Mouse (Mus musculus) cerebellum, adult 11-12 months (tissue): ENCODE results near the gene Hist1h2ah.

Experiments
- DNase-seq: peaks from one replicate; pipeline ENCODE4 v3.0.0; 2022

The Hist1h2ah gene

GRCm38 (mm10) chr13:22039364-22039763, 4.0 kb upstream of the Hist1h2ah start:
- no peak for DNase-seq

GRCm38 (mm10) chr13:22037415-22037814, 2.0 kb upstream of the Hist1h2ah start:
- DNase-seq = no peak

- DNase-seq = no peak
These were observed 1.6 kb upstream of the Hist1h2ah start for GRCm38 (mm10) chr13:22036986-22037385.

- DNase-seq = peak; percentile 17
These were observed 985 bp upstream of the Hist1h2ah start for GRCm38 (mm10) chr13:22036149-22036956.

- DNase-seq = no peak
These were observed 713 bp downstream of the Hist1h2ah start for GRCm38 (mm10) chr13:22034443-22035266.

- DNase-seq = no peak
These were observed 1.5 kb downstream of the Hist1h2ah start for GRCm38 (mm10) chr13:22033741-22034442.

GRCm38 (mm10) chr13:22030493-22030892, 4.9 kb downstream of the Hist1h2ah start:
- DNase-seq = no peak

GRCm38 (mm10) chr13:22029928-22030327, 5.4 kb downstream of the Hist1h2ah start:
- peak; percentile 14 for DNase-seq

GRCm38 (mm10) chr13:22028673-22029460, 6.5 kb downstream of the Hist1h2ah start:
- DNase-seq = peak; percentile 92

- DNase-seq = peak; percentile 53
These were observed 9.0 kb downstream of the Hist1h2ah start for GRCm38 (mm10) chr13:22026058-22027031.

- peak; percentile 57 for DNase-seq
These were observed 13.1 kb downstream of the Hist1h2ah start for GRCm38 (mm10) chr13:22022241-22022640.

GRCm38 (mm10) chr13:22021581-22021980, 13.8 kb downstream of the Hist1h2ah start:
- DNase-seq = no peak

GRCm38 (mm10) chr13:22020901-22021339, 14.4 kb downstream of the Hist1h2ah start:
- DNase-seq = no peak

GRCm38 (mm10) chr13:22019934-22020835, 15.2 kb downstream of the Hist1h2ah start:
- no peak for DNase-seq

- peak; percentile 30 for DNase-seq
These were observed 19.6 kb downstream of the Hist1h2ah start for GRCm38 (mm10) chr13:22015479-22016450.

- no peak for DNase-seq
These were observed 20.9 kb downstream of the Hist1h2ah start for GRCm38 (mm10) chr13:22014411-22014845.

GRCm38 (mm10) chr13:22013716-22014115, 21.7 kb downstream of the Hist1h2ah start:
- no peak for DNase-seq

- no peak for DNase-seq
These were observed 25.7 kb downstream of the Hist1h2ah start, which contains the start of gene Prss16 for GRCm38 (mm10) chr13:22009642-22010041. Gene Prss16 (minus strand): TSS chr13:22009742.

GRCm38 (mm10) chr13:22008707-22009106, 26.7 kb downstream of the Hist1h2ah start:
- no peak for DNase-seq
